Mouse (Mus musculus): ENCODE data around the gene Sox6.

- no peak for TF ChIP-seq CTCF (IDR thresholded peaks at IDR 0.05; ENCODE audit: borderline replicate concordance, insufficient read depth, low read length)
- no peak for TF ChIP-seq POLR2A (IDR thresholded peaks at IDR 0.05; ENCODE audit: low read depth, low read length)
Measured at GRCm38 (mm10) chr7:115671749-115672148, 366.8 kb downstream of the Sox6 start.

Measured in embryonic fibroblast, embryonic 13.5 days (primary cell).